Mouse (Mus musculus) liver, embryonic 14.5 days (tissue): ENCODE data around the gene Pde4d.

Source experiments
- CTCF ChIP-seq: IDR thresholded peaks from 2 replicates; pipeline ENCODE4 v1.5.1; 2016; ENCODE audit warnings: antibody characterized with exemption, low read depth, control low read depth
- EP300 ChIP-seq: IDR thresholded peaks from 2 replicates; pipeline ENCODE4 v1.6.1; 2016; ENCODE audit warnings: antibody characterized with exemption, low read depth

DNA sequence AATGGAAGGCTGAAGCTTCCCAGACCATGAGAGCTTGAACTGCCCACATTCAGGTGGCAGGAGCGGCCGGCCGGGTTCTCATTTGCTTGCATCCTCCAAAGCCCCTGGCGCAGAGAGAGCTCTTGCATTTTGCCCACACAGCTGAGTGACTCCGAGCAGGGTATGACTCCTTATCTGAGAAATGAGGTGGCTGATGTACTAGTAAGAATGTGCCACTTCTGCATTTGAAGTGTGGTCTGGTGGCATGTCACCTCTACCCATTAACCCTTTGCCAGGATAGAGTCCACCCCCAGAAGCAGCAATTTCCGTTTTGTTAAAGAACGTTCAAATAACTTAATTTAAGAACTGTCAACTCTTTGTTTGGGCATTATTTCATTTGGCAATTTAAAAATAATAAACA, 412.0 kb downstream of the Pde4d start:
- TF ChIP-seq CTCF (no peak), EP300 (no peak)
